Mouse (Mus musculus): ENCODE data around the gene Qsox1.

Gene Qsox1

DNA sequence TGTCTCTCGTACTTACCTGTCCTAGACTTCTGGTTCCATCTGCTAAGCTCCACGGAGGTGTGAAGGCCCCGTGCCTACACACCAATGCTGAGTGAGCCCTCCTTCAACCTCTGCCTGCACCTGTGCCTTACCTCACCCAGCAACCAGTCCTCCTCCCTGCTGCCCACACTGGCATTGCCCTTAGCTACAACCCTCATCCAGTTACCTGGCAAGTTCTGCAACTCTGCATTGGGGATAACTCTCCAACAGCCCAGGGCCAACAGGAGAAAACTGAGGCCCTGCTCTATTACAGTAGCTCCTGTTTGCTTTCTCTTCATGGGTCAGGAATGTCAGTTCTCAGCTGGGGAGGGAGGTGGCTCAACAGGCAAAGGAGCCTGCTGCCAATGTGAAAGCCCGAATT, 14.7 kb downstream of the Qsox1 start:
- DNase-seq = no peak

DNA sequence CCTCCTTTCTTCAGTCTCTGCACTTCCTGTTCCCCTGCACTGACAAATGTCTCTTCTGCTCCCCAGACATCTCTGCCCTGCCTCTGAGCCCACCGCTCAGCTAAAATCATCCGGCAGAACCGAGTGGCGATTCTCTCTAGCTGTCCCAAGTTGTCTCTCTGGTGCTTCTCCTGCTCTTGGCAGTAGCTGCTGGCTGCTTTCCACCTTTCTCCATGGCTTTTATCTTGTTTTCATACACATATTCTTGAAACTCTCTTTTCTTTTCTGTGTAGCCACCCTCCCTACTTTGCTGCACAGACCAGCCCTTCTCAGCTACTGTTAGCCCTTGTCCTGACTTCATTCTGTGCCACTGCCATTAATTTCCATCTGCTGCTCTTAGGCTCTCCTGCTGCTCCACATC, 15.3 kb downstream of the Qsox1 start:
- DNase-seq = no peak

DNA sequence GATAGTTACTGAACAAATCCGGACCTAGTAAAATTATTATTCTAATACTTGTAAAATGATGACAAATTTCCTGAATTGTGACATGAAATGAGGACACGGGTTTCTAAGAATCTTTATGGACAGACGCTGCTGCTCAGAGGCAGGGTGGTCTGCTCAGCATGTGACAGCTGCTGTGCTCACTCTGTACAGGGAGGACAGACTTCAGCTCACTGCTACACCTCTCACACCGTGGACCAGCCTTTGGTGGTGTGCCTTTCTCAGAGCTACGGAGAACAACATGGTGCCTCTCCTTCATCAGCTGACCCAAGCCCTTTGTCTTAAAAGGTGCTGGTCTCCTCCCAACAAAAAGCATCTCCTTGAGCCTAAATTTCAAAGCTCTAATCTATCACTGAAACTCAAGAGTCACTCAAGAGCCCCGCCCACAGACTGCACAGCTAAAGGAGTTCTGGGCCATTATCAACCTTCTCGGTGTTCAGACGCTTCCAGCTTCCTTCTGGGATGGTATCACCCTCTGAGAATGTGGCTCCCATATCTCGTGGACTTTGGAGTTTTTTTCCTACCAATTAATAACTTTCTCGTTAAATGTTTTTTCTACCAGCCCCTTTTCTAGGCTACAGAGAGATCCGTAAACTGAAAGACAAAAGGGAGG, 15.8 kb downstream of the Qsox1 start:
- DNase-seq = no peak

DNA sequence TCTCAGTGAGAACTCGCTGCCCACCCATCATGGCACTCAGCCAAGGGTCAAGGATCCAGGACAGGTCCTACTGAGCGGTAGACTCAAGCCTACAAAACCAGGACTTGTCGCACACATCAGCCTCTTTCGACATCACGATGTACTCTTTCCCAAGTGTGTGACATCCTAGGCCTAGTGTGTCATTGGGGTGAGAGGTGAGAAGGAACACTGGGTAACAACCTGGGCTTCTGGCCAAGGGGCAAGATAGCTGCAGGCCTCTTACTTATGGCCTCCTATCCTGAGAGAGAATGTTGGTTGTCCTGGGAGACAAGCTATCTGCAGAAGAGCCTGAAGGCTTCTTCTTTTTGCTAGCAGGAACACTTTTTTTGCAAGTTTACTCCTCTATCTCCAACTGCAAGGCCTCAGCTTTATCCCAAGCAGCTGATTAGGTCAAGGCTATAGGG, 16.9 kb downstream of the Qsox1 start:
- peak; percentile 41 to 42 for DNase-seq

- no peak for DNase-seq
Measured at GRCm38 (mm10) chr1:155794855-155795254, 17.8 kb downstream of the Qsox1 start.

GRCm38 (mm10) chr1:155791919-155792318, 20.8 kb downstream of the Qsox1 start:
- no peak for DNase-seq

DNA sequence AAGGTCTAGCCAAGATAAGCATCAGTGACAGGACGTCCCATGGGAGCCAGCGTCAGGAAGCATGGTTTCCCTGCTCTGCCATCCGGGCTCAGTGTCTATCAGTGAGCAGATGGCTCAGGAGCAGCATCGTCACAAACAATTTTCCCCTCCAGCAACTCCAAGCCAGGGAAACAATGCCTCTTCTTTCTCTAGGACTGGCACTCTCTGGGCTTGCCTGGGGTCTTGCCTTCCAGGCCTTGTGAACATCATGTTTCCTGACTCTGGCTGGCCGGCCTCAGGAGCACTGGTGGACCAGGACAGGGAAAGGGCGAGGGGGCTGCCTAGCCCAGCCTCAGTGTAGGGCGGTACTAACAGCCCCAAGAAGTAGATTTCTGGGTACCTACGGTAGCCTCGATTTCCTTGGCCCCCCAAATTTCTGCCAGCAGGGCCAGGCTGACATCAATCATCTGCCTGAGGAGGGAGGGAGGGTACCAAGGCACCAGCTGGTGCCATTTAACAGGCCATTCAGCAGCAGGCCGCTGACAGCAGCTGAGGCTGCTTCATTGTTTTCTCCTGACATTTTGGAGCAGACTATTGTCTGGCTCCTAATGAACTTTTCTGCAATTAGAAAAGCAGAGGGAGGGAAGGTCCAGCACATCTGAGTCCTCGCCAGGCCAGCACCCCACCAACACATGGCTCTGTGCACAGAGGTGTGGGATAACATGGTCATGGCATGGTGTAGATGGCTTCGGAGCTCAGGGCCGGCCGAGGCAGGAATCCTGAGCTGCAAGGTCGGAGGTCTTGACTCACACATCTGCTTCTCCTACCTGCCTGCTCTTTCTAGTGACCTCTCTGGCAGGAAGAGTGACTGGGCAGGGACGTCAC, 22.3 kb downstream of the Qsox1 start:
- DNase-seq = no peak

DNA sequence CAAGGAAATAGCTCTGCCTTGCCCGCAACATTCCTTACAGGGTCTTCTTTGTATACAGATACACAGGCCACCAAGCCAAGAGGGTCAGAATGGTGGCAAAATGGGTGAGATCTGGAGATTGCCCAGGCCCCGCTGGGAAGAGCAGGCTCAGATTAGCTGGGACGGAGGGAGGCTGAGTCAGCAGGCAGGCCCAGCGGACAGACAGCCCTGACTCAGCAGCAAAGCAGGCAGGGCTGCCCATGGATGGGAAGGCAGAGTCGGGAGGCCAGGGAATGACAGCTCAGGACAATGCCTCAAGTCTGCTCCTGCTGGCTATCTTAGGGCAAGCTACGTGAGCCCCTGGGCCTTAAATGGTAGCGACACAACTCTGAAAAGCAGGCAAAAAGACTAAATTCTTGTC, 26.8 kb downstream of the Qsox1 start:
- DNase-seq = no peak

DNA sequence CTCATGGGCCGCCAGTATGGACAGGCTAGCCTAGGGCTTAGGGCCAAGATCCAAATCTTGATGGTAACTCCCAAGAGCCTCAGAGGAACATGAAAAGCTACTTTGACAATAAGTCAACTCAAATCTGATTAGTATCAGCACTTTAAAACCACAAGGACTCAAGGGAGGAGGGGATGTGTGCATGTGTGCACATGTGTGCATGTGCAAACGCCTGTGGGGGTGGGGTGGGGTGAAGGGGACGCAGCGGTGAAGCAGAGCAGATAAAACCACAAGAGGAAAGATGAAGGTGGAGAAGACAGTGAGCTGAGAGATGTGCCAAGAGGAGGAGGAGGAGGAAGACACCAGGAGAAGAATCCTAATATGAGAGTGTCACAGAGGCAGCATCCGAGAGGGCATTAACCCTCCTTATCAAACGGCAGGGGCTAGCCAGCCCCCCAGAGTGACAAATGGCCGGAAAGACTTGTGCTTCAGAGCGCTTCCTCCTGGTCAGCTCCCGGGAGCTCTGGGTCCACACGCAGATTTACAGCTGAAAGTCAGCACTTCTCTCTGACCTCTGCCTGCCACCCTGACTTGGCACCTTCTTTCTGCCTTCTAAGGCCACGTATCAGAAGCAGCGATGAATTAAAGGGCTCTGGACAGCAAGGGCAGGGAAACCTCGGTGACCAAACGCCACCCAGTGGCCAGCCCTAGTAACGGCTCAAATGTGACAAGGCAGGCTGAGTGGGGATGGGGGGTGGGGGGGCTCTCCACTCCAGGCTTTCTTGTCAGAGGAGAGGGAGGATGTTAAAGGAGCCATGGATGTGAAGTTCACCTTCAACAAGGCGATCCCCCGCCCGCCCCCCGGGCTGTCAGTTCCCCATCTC, 28.1 kb downstream of the Qsox1 start:
- DNase-seq = peak; percentile 59 to 70

DNA sequence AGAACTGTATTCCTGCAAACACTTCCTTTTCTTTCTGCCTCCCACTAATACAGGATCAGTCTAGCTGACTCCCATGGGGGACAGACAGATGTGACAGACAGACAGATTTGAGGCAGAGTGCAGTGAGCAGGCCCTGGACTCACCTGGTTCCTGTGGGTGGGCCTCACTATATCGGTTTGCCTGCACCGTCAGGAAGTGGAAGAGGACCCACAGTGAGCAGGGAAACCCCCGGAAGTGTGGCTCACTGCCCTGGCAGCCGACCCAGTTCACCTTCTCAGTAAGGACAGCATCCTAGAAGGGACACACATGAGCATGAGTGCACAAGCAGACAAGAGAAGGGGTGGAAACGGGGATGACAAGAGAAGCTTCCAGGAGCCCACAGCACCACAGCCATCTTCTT, 30.3 kb downstream of the Qsox1 start:
- no peak for DNase-seq

GRCm38 (mm10) chr1:155777641-155778625, 34.8 kb downstream of the Qsox1 start:
- no peak for DNase-seq

GRCm38 (mm10) chr1:155759167-155759566, 53.5 kb downstream of the Qsox1 start:
- DNase-seq = no peak

DNA sequence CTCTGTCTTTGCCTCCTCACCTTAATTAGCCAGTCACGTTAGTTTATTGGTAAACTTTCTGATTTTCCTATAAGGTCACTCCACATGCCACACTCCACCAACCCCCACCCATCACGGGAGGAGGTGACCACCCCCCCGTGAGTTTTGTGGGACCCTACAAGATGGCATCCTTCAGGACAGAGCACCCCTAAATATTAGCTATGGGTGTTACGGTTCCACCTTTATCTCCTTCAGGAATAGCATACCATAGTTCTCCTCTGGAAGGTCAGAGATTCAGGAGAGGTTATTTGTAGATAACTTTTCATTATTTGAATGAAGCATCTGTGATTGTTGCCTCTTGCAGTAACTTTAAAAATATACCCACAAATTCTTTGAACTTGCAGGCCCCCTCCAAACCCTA, 54.0 kb downstream of the Qsox1 start:
- no peak for DNase-seq

- DNase-seq = no peak
Measured at GRCm38 (mm10) chr1:155757621-155758020, 55.1 kb downstream of the Qsox1 start.

GRCm38 (mm10) chr1:155753411-155753810, 59.3 kb downstream of the Qsox1 start:
- DNase-seq = no peak

DNA sequence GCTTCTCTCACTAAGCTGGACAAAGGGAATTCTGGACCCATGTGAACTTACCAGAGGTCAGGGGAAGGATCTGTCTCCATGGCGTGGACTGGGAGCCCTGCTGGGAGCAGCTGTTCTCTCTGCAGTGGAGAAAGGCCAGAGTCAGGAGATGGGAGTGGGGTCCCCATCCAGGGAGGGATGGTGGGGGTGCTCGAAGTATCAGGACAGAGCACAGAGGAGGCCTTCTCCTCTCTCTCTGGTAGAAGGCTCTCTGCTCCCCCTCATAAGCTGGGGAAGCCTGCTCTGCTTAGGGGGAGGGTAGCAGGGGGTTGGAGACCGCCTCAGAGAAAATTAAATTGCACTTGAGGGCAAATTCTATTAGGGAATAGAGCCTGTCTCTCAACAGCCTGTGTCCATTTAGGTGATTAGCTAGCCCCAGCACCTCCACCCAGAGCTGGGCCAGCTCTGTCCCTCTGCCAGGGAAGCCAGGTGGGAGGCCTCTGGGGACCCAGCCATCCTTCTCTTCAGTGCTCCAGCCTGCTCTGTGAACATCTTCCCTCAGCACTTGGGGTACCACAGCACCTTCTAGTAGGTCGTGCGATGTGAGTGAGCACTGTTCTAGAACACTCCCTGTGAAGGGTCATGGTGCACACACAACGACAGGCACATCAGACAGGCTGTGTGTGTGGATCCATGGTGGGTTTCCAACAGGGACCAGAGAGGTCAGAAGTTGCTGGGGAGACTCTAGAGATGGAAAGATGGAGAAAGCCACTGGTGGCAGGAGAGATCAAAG, 61.0 kb downstream of the Qsox1 start, which contains the start of gene Lhx4:
Gene Lhx4, minus strand, starts transcription at position 201 of the 772 bp plus-strand sequence.
- no peak for DNase-seq

DNA sequence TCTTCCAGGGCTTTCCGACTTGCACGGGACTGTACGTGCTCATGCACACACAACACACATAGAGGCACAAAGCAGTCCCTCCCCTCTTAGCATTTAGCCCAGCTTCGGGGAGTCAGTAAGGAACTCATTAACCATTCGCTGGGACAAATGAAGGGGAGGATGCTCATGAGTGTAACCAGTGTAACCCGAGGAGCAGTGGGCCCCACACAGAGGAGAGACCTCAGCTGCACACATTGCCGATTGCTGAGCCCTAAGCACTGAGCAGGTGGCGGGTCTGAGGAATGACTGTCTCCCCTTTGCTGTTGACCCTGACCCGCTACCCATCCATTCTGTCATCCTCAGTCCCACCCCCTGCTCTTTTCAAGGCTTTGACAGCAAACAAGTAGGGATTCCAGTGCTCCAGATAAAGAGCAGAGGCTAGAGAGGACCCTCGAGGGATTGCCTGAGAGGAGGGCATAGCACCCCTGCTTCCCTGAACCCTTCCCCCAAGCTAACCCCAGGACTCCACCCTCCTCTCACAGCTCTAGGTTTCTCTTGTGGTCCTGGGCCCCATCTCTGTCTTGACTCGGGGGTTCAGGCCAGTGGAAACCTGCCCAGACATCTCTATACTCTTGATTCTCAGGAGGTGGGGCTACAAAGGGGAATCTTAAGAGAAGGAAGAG, 62.0 kb downstream of the Qsox1 start:
- DNase-seq = no peak

GRCm38 (mm10) chr1:155747911-155748310, 64.8 kb downstream of the Qsox1 start:
- no peak for DNase-seq

GRCm38 (mm10) chr1:155747011-155747410, 65.7 kb downstream of the Qsox1 start:
- no peak for DNase-seq

Data from lung, postnatal 4 days (tissue).